Mouse (Mus musculus) MEL (cell line): ENCODE data around the gene Aim2. TPM values are rescaled to one million over a fixed set of nuclear protein-coding genes. Genes with fewer than 3 reads are reported as not detected.

Experiments
- DNase-seq: peaks from one replicate; pipeline ENCODE4 v3.0.0; 2011; ENCODE audit warnings: low read depth, low spot score
- H3K27ac ChIP-seq: 2 replicates; pipeline ENCODE4 v1.5.1; 2012; ENCODE audit warnings: low read depth, mild to moderate bottlenecking, control low read depth, low read length, moderate library complexity; ENCODE audit not compliant: control insufficient read depth
- H3K27me3 ChIP-seq, 2 experiments: fragments of 150-350 bp in 1 of 2; sonication (generic) in 1 of 2; 2 replicates each; pipeline ENCODE4 v1.6.1; 2012; ENCODE audit warnings: low read length in 2 of 2, mild to moderate bottlenecking in 2 of 2, improper control_type of control experiment in 1 of 2, moderate library complexity in 1 of 2; ENCODE audit not compliant: insufficient read depth in 2 of 2, control insufficient read depth in 1 of 2
- H3K36me3 ChIP-seq, 2 experiments: 2 replicates each; pipeline ENCODE4 v1.6.1; 2012 to 2014; ENCODE audit warnings: low read length in 2 of 2, improper control_type of control experiment in 1 of 2, inconsistent platforms in 1 of 2, mild to moderate bottlenecking in 1 of 2; ENCODE audit not compliant: insufficient read depth in 2 of 2, control insufficient read depth in 1 of 2
- H3K4me1 ChIP-seq, 2 experiments: fragments of 150-350 bp in 1 of 2; sonication (generic) in 1 of 2; 2 replicates each; pipeline ENCODE4 v1.6.1; 2012; ENCODE audit warnings: low read length in 2 of 2, improper control_type of control experiment in 1 of 2, mild to moderate bottlenecking in 1 of 2; ENCODE audit not compliant: insufficient read depth in 2 of 2, control insufficient read depth in 1 of 2
- H3K4me3 ChIP-seq, 2 experiments: fragments of 150-350 bp in 1 of 2; sonication (generic) in 1 of 2; 2 replicates each; pipeline ENCODE4 v1.5.1; 2012; ENCODE audit warnings: low read depth in 2 of 2, low read length in 2 of 2, mild to moderate bottlenecking in 2 of 2, moderate library complexity in 2 of 2, control low read depth in 1 of 2, improper control_type of control experiment in 1 of 2; ENCODE audit not compliant: control insufficient read depth in 1 of 2, insufficient read depth in 1 of 2
- H3K79me2 ChIP-seq: 2 replicates; pipeline ENCODE4 v1.6.1; 2012; ENCODE audit warnings: mild to moderate bottlenecking, low read length, moderate library complexity; ENCODE audit not compliant: control insufficient read depth, poor library complexity, insufficient read depth
- H3K9ac ChIP-seq: 2 replicates; pipeline ENCODE4 v1.6.1; 2012; ENCODE audit warnings: low read depth, mild to moderate bottlenecking, control low read depth, low read length, moderate library complexity; ENCODE audit not compliant: control insufficient read depth, poor library complexity, severe bottlenecking
- H3K9me3 ChIP-seq: fragments of 150-350 bp; sonication (generic); replicated peaks from 2 replicates; pipeline ENCODE4 v1.6.1; 2012; ENCODE audit warnings: mild to moderate bottlenecking, low read length, improper control_type of control experiment, moderate library complexity; ENCODE audit not compliant: insufficient read depth
- BHLHE40 ChIP-seq: IDR thresholded peaks from 2 replicates; pipeline ENCODE4 v1.6.1; 2012; ENCODE audit warnings: low read depth, mild to moderate bottlenecking, inconsistent platforms, low read length, improper control_type of control experiment, borderline replicate concordance
- CHD2 ChIP-seq: IDR thresholded peaks from 2 replicates; pipeline ENCODE4 v1.6.1; 2011; ENCODE audit warnings: low read length, improper control_type of control experiment
- CTCF ChIP-seq, 3 experiments: IDR thresholded peaks in 2 of 3; conservative IDR thresholded peaks in 1 of 3; 2 replicates each; pipeline ENCODE4 v1.5.1; 2011 to 2012; ENCODE audit warnings: low read length in 3 of 3, low read depth in 2 of 3, mild to moderate bottlenecking in 2 of 3, improper control_type of control experiment in 1 of 3, inconsistent platforms in 1 of 3, mixed read lengths in 1 of 3, moderate library complexity in 1 of 3; ENCODE audit not compliant: control insufficient read depth in 1 of 3, insufficient read depth in 1 of 3, poor library complexity in 1 of 3, severe bottlenecking in 1 of 3
- ELF1 ChIP-seq: IDR thresholded peaks from 2 replicates; pipeline ENCODE4 v1.6.1; 2014; ENCODE audit warnings: low read depth, mild to moderate bottlenecking, inconsistent platforms, low read length, improper control_type of control experiment, moderate library complexity
- EP300 ChIP-seq, 2 experiments: IDR thresholded peaks; 2 replicates each; pipeline ENCODE4 v1.6.1; 2011; ENCODE audit warnings: improper control_type of control experiment in 2 of 2, low read length in 2 of 2, low read depth in 1 of 2, mild to moderate bottlenecking in 1 of 2
- ETS1 ChIP-seq: IDR thresholded peaks from 2 replicates; pipeline ENCODE4 v1.6.1; 2012; ENCODE audit warnings: low read depth, mild to moderate bottlenecking, inconsistent platforms, low read length, improper control_type of control experiment, moderate library complexity
- GABPA ChIP-seq: IDR thresholded peaks from 2 replicates; pipeline ENCODE4 v1.6.1; 2012; ENCODE audit warnings: low read depth, mild to moderate bottlenecking, inconsistent platforms, low read length, improper control_type of control experiment, moderate library complexity
- GATA1 ChIP-seq: IDR thresholded peaks from 2 replicates; pipeline ENCODE4 v1.6.1; 2011; ENCODE audit warnings: low read depth, low read length, improper control_type of control experiment
- JUND ChIP-seq: IDR thresholded peaks from 2 replicates; pipeline ENCODE4 v1.6.1; 2011; ENCODE audit warnings: low read depth, mild to moderate bottlenecking, improper control_type of control experiment, low read length
- MAFK ChIP-seq: IDR thresholded peaks from 2 replicates; pipeline ENCODE4 v1.6.1; 2011; ENCODE audit warnings: low read depth, mild to moderate bottlenecking, low read length, improper control_type of control experiment, borderline replicate concordance
- MAZ ChIP-seq: IDR thresholded peaks from 2 replicates; pipeline ENCODE4 v1.6.1; 2012; ENCODE audit warnings: low read depth, mild to moderate bottlenecking, inconsistent platforms, low read length, improper control_type of control experiment
- MXI1 ChIP-seq: IDR thresholded peaks from 2 replicates; pipeline ENCODE4 v1.6.1; 2011; ENCODE audit warnings: mild to moderate bottlenecking, low read depth, low read length, improper control_type of control experiment
- MYB ChIP-seq: IDR thresholded peaks from 2 replicates; pipeline ENCODE4 v1.6.1; 2011; ENCODE audit warnings: mild to moderate bottlenecking, low read depth, low read length, improper control_type of control experiment
- MYC ChIP-seq: IDR thresholded peaks from 2 replicates; pipeline ENCODE4 v1.6.1; 2011; ENCODE audit warnings: low read depth, mild to moderate bottlenecking, low read length, improper control_type of control experiment, moderate library complexity
- NELFE ChIP-seq: IDR thresholded peaks from 2 replicates; pipeline ENCODE4 v1.6.1; 2011; ENCODE audit warnings: low read depth, low read length, improper control_type of control experiment
- POLR2A ChIP-seq, 2 experiments: IDR thresholded peaks; 2 replicates each; pipeline ENCODE4 v1.6.1; 2011 to 2012; ENCODE audit warnings: low read length in 2 of 2, mild to moderate bottlenecking in 2 of 2, control low read depth in 1 of 2, improper control_type of control experiment in 1 of 2, low read depth in 1 of 2, moderate library complexity in 1 of 2; ENCODE audit not compliant: control insufficient read depth in 1 of 2, insufficient read depth in 1 of 2, poor library complexity in 1 of 2
- POLR2AphosphoS5 ChIP-seq: IDR thresholded peaks from 2 replicates; pipeline ENCODE4 v1.6.1; 2012; ENCODE audit warnings: low read depth, borderline replicate concordance, mild to moderate bottlenecking, inconsistent platforms, low read length, moderate library complexity, mixed read lengths
- RCOR1 ChIP-seq: IDR thresholded peaks from 2 replicates; pipeline ENCODE4 v1.6.1; 2012; ENCODE audit warnings: low read depth, mild to moderate bottlenecking, inconsistent platforms, low read length, improper control_type of control experiment
- SIN3A ChIP-seq: IDR thresholded peaks from 2 replicates; pipeline ENCODE4 v1.6.1; 2012; ENCODE audit warnings: low read length, improper control_type of control experiment, inconsistent platforms
- SMC3 ChIP-seq: IDR thresholded peaks from 2 replicates; pipeline ENCODE4 v1.6.1; 2011; ENCODE audit warnings: low read depth, low read length, improper control_type of control experiment
- TAL1 ChIP-seq: IDR thresholded peaks from 2 replicates; pipeline ENCODE4 v1.6.1; 2012; ENCODE audit warnings: mild to moderate bottlenecking, inconsistent platforms, low read length, moderate library complexity, mixed read lengths
- TBP ChIP-seq: IDR thresholded peaks from 2 replicates; pipeline ENCODE4 v1.8.0; 2011; ENCODE audit warnings: low read depth, low read length, improper control_type of control experiment
- TCF12 ChIP-seq: IDR thresholded peaks from 2 replicates; pipeline ENCODE4 v1.6.1; 2014; ENCODE audit warnings: low read depth, mild to moderate bottlenecking, inconsistent platforms, low read length, improper control_type of control experiment, moderate library complexity
- USF1 ChIP-seq: IDR thresholded peaks from 2 replicates; pipeline ENCODE4 v1.6.1; 2014; ENCODE audit warnings: low read depth, mild to moderate bottlenecking, inconsistent platforms, low read length, improper control_type of control experiment, moderate library complexity
- ZKSCAN1 ChIP-seq: IDR thresholded peaks from 2 replicates; pipeline ENCODE4 v1.6.1; 2012; ENCODE audit warnings: low read depth, mild to moderate bottlenecking, inconsistent platforms, low read length, improper control_type of control experiment, moderate library complexity
- polyA plus RNA-seq, 2 experiments: library from polyadenylated mRNA; stranded (reverse) in 1 of 2; unstranded in 1 of 2; fragments of >175 nt in 1 of 2; fragments of >200 nt in 1 of 2; gene quantifications; 2 replicates each; pipeline versions ENCODE4 v1.2.1 to v1.2.4; 2012; ENCODE audit warnings: low replicate concordance in 2 of 2, low read depth in 1 of 2; ENCODE audit not compliant: insufficient read length in 2 of 2, insufficient read depth in 1 of 2, missing spikeins in 1 of 2
- total RNA-seq: library from RNA; depleted of rRNA; stranded (reverse); fragments of 300-350 nt; gene quantifications from 2 replicates; pipeline ENCODE4 v1.2.3, GENCODE M21; 2012

Gene Aim2
- total and polyA plus RNA-seq, 3 experiments, result 2.3 to 9.1 TPM; not detected in 1

- peaks cover 0 to 16% of the 10 kb centered on the region in 2 experiments; a peak in 2 of 4 replicates for H3K36me3 ChIP-seq
- H3K4me3 ChIP-seq, result no peak overlapping the region
- TF ChIP-seq ELF1, result peak; percentile 37; the same call in 1 of the 2 replicates
- TF ChIP-seq CHD2, result no peak
- no peak for TF ChIP-seq ZKSCAN1
- peak; percentile 70 for TF ChIP-seq TCF12
- peak; percentile 43; the same call in 1 of the 2 replicates for TF ChIP-seq BHLHE40
- peak; percentile 55 for TF ChIP-seq ETS1
- 0 out of 2 replicates have a peak, but pooled peaks have one; percentile 18 for TF ChIP-seq MXI1
- no peak for TF ChIP-seq SMC3
- no peak for TF ChIP-seq MYC
- TF ChIP-seq TBP, result no peak
- no peak for TF ChIP-seq MYB
- TF ChIP-seq RCOR1, result peak; percentile 72
- peak; percentile 76 to 77 for TF ChIP-seq EP300 (IDR thresholded peaks at IDR 0.05; ENCODE audit: low read depth in 1 of 2, low read length in 2 of 2)
- no peak for TF ChIP-seq MAZ
- TF ChIP-seq JUND, result no peak
- peak; percentile 76 for TF ChIP-seq GATA1
- no peak for TF ChIP-seq CTCF (IDR thresholded peaks at IDR 0.05 in 2 of 3, conservative IDR thresholded peaks at IDR 0.05 in 1 of 3; ENCODE audit: control insufficient read depth in 1 of 3, insufficient read depth in 1 of 3, low read depth in 2 of 3, low read length in 3 of 3, poor library complexity in 1 of 3, severe bottlenecking in 1 of 3)
- TF ChIP-seq POLR2A (IDR thresholded peaks at IDR 0.05; ENCODE audit: control insufficient read depth in 1 of 2, insufficient read depth in 1 of 2, low read depth in 1 of 2, low read length in 2 of 2, poor library complexity in 1 of 2), result no peak
- no peak for TF ChIP-seq POLR2AphosphoS5
- TF ChIP-seq NELFE, result no peak
- no peak; the same call in 1 of the 2 replicates for TF ChIP-seq SIN3A
- TF ChIP-seq USF1, result 0 out of 2 replicates have a peak, but pooled peaks have one; percentile 21
- TF ChIP-seq GABPA, result no peak
- no peak for TF ChIP-seq MAFK
- TF ChIP-seq TAL1, result no peak
- TF ChIP-seq, all 39 proteins: peak for 9
- H3K9ac ChIP-seq, result no peak overlapping the region
- no peaks in the 10 kb centered on the region for H3K79me2 ChIP-seq
- H3K27me3 ChIP-seq, result no peaks in the 10 kb centered on the region
- peaks cover 3 to 15% of the 10 kb centered on the region in 2 experiments for H3K4me1 ChIP-seq
- H3K9me3 ChIP-seq, result no peaks in the 10 kb centered on the region
- DNase-seq, result peak; percentile 59
- no peak overlapping the region for H3K27ac ChIP-seq
These were observed 90.0 kb downstream of the Aim2 start for GRCm38 (mm10) chr1:173440681-173441080.
